Mouse (Mus musculus) heart, embryonic 16.5 days (tissue): ENCODE data around the gene 1700042G07Rik. TPM values are rescaled to one million over a fixed set of nuclear protein-coding genes. Genes with fewer than 3 reads are reported as not detected.
A peak's percentile ranks its signal among the peaks of the same experiment; 100 is the strongest.

Experiments used
- ATAC-seq: fragments of 200-750 bp; cut with Nextera tagmentation; replicated peaks from 2 replicates; pipeline ENCODE4 v1.8.0; 2017; ENCODE audit warnings: moderate number of reproducible peaks; ENCODE audit not compliant: insufficient read depth, low FRiP score; ENCODE audit errors: extremely low read depth
- H3K27ac ChIP-seq: fragments of 300-500 bp; sonication (generic); 2 replicates; pipeline ENCODE4 v1.5.1; 2014; ENCODE audit warnings: mild to moderate bottlenecking, low read length, control low read depth, moderate library complexity
- H3K27me3 ChIP-seq: fragments of 300-500 bp; sonication (generic); 2 replicates; pipeline ENCODE4 v1.6.1; 2014; ENCODE audit warnings: low read length, mixed read lengths; ENCODE audit not compliant: control insufficient read depth, insufficient read depth
- H3K36me3 ChIP-seq: fragments of 300-500 bp; sonication (generic); 2 replicates; pipeline ENCODE4 v1.6.1; 2014; ENCODE audit not compliant: control insufficient read depth, insufficient read depth
- H3K4me1 ChIP-seq: fragments of 300-500 bp; sonication (generic); 2 replicates; pipeline ENCODE4 v1.6.1; 2014; ENCODE audit warnings: low read length, mixed read lengths; ENCODE audit not compliant: control insufficient read depth, insufficient read depth
- H3K4me2 ChIP-seq: fragments of 300-500 bp; sonication (generic); 2 replicates; pipeline ENCODE4 v1.6.1; 2014; ENCODE audit warnings: low read depth, mild to moderate bottlenecking, control low read depth, low read length
- H3K4me3 ChIP-seq: fragments of 300-500 bp; sonication (generic); 2 replicates; pipeline ENCODE4 v1.5.1; 2014; ENCODE audit warnings: mild to moderate bottlenecking, control low read depth, low read length
- H3K9ac ChIP-seq: fragments of 300-500 bp; sonication (generic); 2 replicates; pipeline ENCODE4 v1.6.1; 2014; ENCODE audit warnings: low read length, control low read depth
- H3K9me3 ChIP-seq: fragments of 300-500 bp; sonication (generic); replicated peaks from 2 replicates; pipeline ENCODE4 v1.6.1; 2016; ENCODE audit warnings: low read length; ENCODE audit not compliant: control insufficient read depth
- WGBS: fragments of 180-500 bp; shearing (Covaris S2); extraction: QIAGEN DNeasy Blood & Tissue Kit; methylation state at CpG from one replicate; pipeline ENCODE4 v1.1.7; 2014; 5-methylcytosine and 5-hydroxymethylcytosine counted together
- polyA plus RNA-seq: library from polyadenylated mRNA; unstranded; fragments of >200 nt; fragmentation: Nextera tagmentation; extraction: Ambion mirVana; gene quantifications from 2 replicates; pipeline ENCODE4 v1.2.1, GENCODE M21; 2015

Gene 1700042G07Rik
- polyA plus RNA-seq, 1 experiment from 2014 or later, result not detected

GRCm38 (mm10) chr4:116141736-116142135 lies 31.4 kb upstream of the 1700042G07Rik start:
- Histone ChIP-seq H3K27me3 (no peaks in the 10 kb centered on the region), H3K27ac (no peak overlapping the region), H3K4me2 (no peak overlapping the region), H3K9ac (no peak overlapping the region), H3K36me3 (no peaks in the 10 kb centered on the region), H3K9me3 (no peaks in the 10 kb centered on the region), H3K4me1 (peaks cover 7% of the 10 kb centered on the region), H3K4me3 (no peak overlapping the region)
- 91% methylated on average over 1 of the region's 1 CpGs for WGBS
- no peak for ATAC-seq

GRCm38 (mm10) chr4:116142269-116142668 lies 30.9 kb upstream of the 1700042G07Rik start:
- no peak for ATAC-seq
- Histone ChIP-seq H3K4me1 (peaks cover 7% of the 10 kb centered on the region), H3K9me3 (0 out of 2 replicates have a peak, but pooled peaks cover 2% of the 10 kb centered on the region), H3K36me3 (no peaks in the 10 kb centered on the region), H3K9ac (no peak overlapping the region), H3K4me2 (no peak overlapping the region), H3K4me3 (no peak overlapping the region), H3K27ac (no peak overlapping the region), H3K27me3 (no peaks in the 10 kb centered on the region)
- 88% methylated on average over 7 of the region's 7 CpGs for WGBS

GRCm38 (mm10) chr4:116143317-116143811 lies 29.8 kb upstream of the 1700042G07Rik start:
- no peak for ATAC-seq
- peak overlapping the region; percentile 94 for H3K4me2 ChIP-seq
- WGBS, result 10% methylated on average over 7 of the region's 7 CpGs
- 0 out of 2 replicates have a peak, but pooled peaks cover 2% of the 10 kb centered on the region for H3K9me3 ChIP-seq
- peak overlapping the region; percentile 84 for H3K9ac ChIP-seq
- H3K27ac ChIP-seq, result no peak overlapping the region
- no peaks in the 10 kb centered on the region for H3K36me3 ChIP-seq
- H3K4me1 ChIP-seq, result peaks cover 7% of the 10 kb centered on the region
- peak overlapping the region; percentile 82 for H3K4me3 ChIP-seq
- no peaks in the 10 kb centered on the region for H3K27me3 ChIP-seq

- Histone ChIP-seq H3K4me3 (peak overlapping the region; percentile 82), H3K4me1 (peaks cover 7% of the 10 kb centered on the region), H3K36me3 (no peaks in the 10 kb centered on the region), H3K27me3 (no peaks in the 10 kb centered on the region), H3K27ac (0 out of 2 replicates have a peak overlapping the region, but pooled peaks have one; percentile 4), H3K9me3 (0 out of 2 replicates have a peak, but pooled peaks cover 2% of the 10 kb centered on the region), H3K4me2 (peak overlapping the region; percentile 94), H3K9ac (peak overlapping the region; percentile 84)
- under 1% methylated on average over 45 of the region's 47 CpGs for WGBS
- peak; percentile 79 for ATAC-seq
Measured at GRCm38 (mm10) chr4:116143891-116144717, 29.1 kb upstream of the 1700042G07Rik start.

GRCm38 (mm10) chr4:116149812-116150155 lies 23.4 kb upstream of the 1700042G07Rik start:
- Histone ChIP-seq H3K4me1 (peaks cover 17% of the 10 kb centered on the region), H3K9ac (peak overlapping the region; percentile 98), H3K27me3 (no peaks in the 10 kb centered on the region), H3K4me2 (peak overlapping the region; percentile 83), H3K27ac (peak overlapping the region; percentile 91), H3K9me3 (0 out of 2 replicates have a peak, but pooled peaks cover 2% of the 10 kb centered on the region), H3K4me3 (peak overlapping the region; percentile 91), H3K36me3 (peaks cover 25% of the 10 kb centered on the region)
- ATAC-seq, result no peak
- 25% methylated on average over 6 of the region's 6 CpGs for WGBS

GRCm38 (mm10) chr4:116150156-116150861 lies 22.9 kb upstream of the 1700042G07Rik start:
- H3K27ac ChIP-seq, result peak overlapping the region; percentile 91
- ATAC-seq, result peak; percentile 93
- H3K9ac ChIP-seq, result peak overlapping the region; percentile 98
- under 1% methylated on average over 48 of the region's 73 CpGs for WGBS
- peaks cover 30% of the 10 kb centered on the region for H3K36me3 ChIP-seq
- H3K4me3 ChIP-seq, result peak overlapping the region; percentile 91
- H3K4me1 ChIP-seq, result peaks cover 14% of the 10 kb centered on the region
- peak overlapping the region; percentile 90 for H3K4me2 ChIP-seq
- no peaks in the 10 kb centered on the region for H3K27me3 ChIP-seq
- H3K9me3 ChIP-seq, result 0 out of 2 replicates have a peak, but pooled peaks cover 2% of the 10 kb centered on the region

GRCm38 (mm10) chr4:116150862-116151221 lies 22.3 kb upstream of the 1700042G07Rik start:
- peaks cover 14% of the 10 kb centered on the region for H3K4me1 ChIP-seq
- peak overlapping the region; percentile 91 for H3K4me3 ChIP-seq
- peak overlapping the region; percentile 91 for H3K27ac ChIP-seq
- 16% methylated on average over 4 of the region's 4 CpGs for WGBS
- H3K27me3 ChIP-seq, result no peaks in the 10 kb centered on the region
- peak overlapping the region; percentile 98 for H3K9ac ChIP-seq
- peak; percentile 7; the same call in 1 of the 2 replicates for ATAC-seq
- peak overlapping the region; percentile 90 for H3K4me2 ChIP-seq
- H3K9me3 ChIP-seq, result 0 out of 2 replicates have a peak, but pooled peaks cover 2% of the 10 kb centered on the region
- H3K36me3 ChIP-seq, result peaks cover 36% of the 10 kb centered on the region

- peak within 1 kb of the TSS; percentile 90 for H3K4me2 ChIP-seq
- ATAC-seq, result no peak
- 61% methylated on average over 6 of the region's 6 CpGs for WGBS
- no peaks in the 10 kb centered on the region for H3K27me3 ChIP-seq
- H3K9me3 ChIP-seq, result 0 out of 2 replicates have a peak, but pooled peaks cover 2% of the 10 kb centered on the region
- H3K27ac ChIP-seq, result peak within 1 kb of the TSS; percentile 91
- H3K9ac ChIP-seq, result peak within 1 kb of the TSS; percentile 98
- H3K4me3 ChIP-seq, result peak within 1 kb of the TSS; percentile 91
- peaks cover 39% of the 10 kb centered on the region for H3K36me3 ChIP-seq
- H3K4me1 ChIP-seq, result peaks cover 14% of the 10 kb centered on the region
Measured at GRCm38 (mm10) chr4:116151238-116151637, 21.9 kb upstream of the 1700042G07Rik start, which contains the start of gene Lurap1. Gene Lurap1 (minus strand): TSS chr4:116151338.
